Mouse (Mus musculus) midbrain, embryonic 13.5 days (tissue): Measurements from ENCODE around the gene Lcn8. TPM values are rescaled to one million over a fixed set of nuclear protein-coding genes. Genes with fewer than 3 reads are reported as not detected.

Source experiments
- ATAC-seq: fragments of 200-750 bp; cut with Nextera tagmentation; 2 replicates; pipeline ENCODE4 v1.8.0; 2017; ENCODE audit warnings: mild to moderate bottlenecking, moderate TSS enrichment, moderate library complexity
- H3K27ac ChIP-seq: fragments of 300-500 bp; sonication (generic); 2 replicates; pipeline ENCODE4 v1.5.1; 2015; ENCODE audit warnings: inconsistent platforms, mild to moderate bottlenecking, moderate library complexity
- H3K27me3 ChIP-seq: fragments of 300-500 bp; sonication (generic); 2 replicates; pipeline ENCODE4 v1.6.1; 2015; ENCODE audit warnings: mild to moderate bottlenecking, inconsistent platforms
- H3K36me3 ChIP-seq: fragments of 300-500 bp; sonication (generic); 2 replicates; pipeline ENCODE4 v1.6.1; 2015; ENCODE audit warnings: mild to moderate bottlenecking, inconsistent platforms
- H3K4me1 ChIP-seq: fragments of 300-500 bp; sonication (generic); replicated peaks from 2 replicates; pipeline ENCODE4 v1.6.1; 2015; ENCODE audit warnings: inconsistent platforms
- H3K4me2 ChIP-seq: fragments of 300-500 bp; sonication (generic); replicated peaks from 2 replicates; pipeline ENCODE4 v1.6.1; 2015; ENCODE audit warnings: moderate library complexity, mild to moderate bottlenecking, inconsistent platforms
- H3K4me3 ChIP-seq: fragments of 300-500 bp; sonication (generic); replicated peaks from 2 replicates; pipeline ENCODE4 v1.5.1; 2015; ENCODE audit warnings: mild to moderate bottlenecking, inconsistent platforms
- H3K9ac ChIP-seq: fragments of 300-500 bp; sonication (generic); replicated peaks from 2 replicates; pipeline ENCODE4 v1.6.1; 2015; ENCODE audit warnings: mild to moderate bottlenecking, inconsistent platforms
- H3K9me3 ChIP-seq: fragments of 300-500 bp; sonication (generic); 2 replicates; pipeline ENCODE4 v1.6.1; 2016; ENCODE audit warnings: mild to moderate bottlenecking, inconsistent platforms
- whole genome bisulfite sequencing: fragments of 180-500 bp; shearing (Covaris S2); methylation state at CpG from one replicate; pipeline ENCODE4 v1.1.7; 2015; 5-methylcytosine and 5-hydroxymethylcytosine counted together
- polyA plus RNA-seq: library from polyadenylated mRNA; unstranded; fragments of >200 nt; fragmentation: Nextera tagmentation; extraction: Ambion mirVana; gene quantifications from 2 replicates; pipeline ENCODE4 v1.2.1, GENCODE M21; 2015

Lcn8 gene
- polyA plus RNA-seq, 1 experiment from 2014 or later: not detected

DNA sequence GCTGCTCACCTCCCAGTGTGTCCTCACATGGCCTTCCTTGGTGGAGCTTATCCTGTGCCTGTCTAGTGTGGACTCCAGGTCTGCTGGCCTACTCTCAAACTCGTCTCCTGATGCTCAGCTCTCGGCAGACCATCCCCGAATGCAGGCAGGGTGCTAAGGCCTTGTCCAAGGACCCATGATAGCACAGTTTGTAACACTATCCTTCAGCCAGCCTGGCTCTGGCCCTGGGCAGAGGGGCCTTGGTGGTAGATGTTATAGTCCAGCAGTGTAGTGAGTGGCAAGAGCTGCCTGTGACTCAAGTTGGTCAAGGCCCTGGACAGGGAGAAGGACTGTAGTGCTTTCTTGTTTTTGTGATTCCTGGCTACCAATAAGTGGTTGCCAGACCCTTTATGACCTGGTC, 19.3 kb upstream of the Lcn8 start:
- Histone ChIP-seq H3K27ac (no peak overlapping the region), H3K4me3 (no peak overlapping the region), H3K36me3 (no peaks in the 10 kb centered on the region), H3K4me1 (no peaks in the 10 kb centered on the region), H3K4me2 (no peak overlapping the region), H3K9ac (no peak overlapping the region), H3K27me3 (no peaks in the 10 kb centered on the region), H3K9me3 (no peaks in the 10 kb centered on the region)
- 77% methylated on average over 3 of the region's 3 CpGs for WGBS
- no peak for ATAC-seq

DNA sequence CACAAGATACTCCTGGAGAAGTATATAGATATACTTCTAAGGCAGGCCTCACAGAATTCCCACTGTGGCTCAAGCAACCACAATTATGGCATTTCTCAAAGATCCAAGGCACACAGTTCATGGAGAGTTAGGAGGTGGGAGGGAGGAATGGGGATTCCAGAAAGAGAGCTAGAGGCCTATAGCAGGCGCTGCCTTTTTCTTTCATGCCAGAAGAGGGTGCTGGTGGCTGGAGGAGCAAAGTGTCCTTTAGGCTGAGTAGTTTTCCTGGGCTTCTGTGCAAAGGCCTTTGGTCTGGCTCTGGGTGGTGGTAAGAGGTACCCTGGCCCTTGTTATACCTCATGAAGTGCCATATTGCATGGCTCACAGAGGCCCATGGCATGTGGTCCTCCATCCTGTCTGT, 18.9 kb upstream of the Lcn8 start:
- H3K4me1 ChIP-seq: no peaks in the 10 kb centered on the region
- no peak for ATAC-seq
- 38% methylated on average over 1 of the region's 1 CpGs for WGBS
- H3K9me3 ChIP-seq: no peaks in the 10 kb centered on the region
- H3K27me3 ChIP-seq: no peaks in the 10 kb centered on the region
- no peak overlapping the region for H3K4me2 ChIP-seq
- H3K36me3 ChIP-seq: no peaks in the 10 kb centered on the region
- no peak overlapping the region for H3K27ac ChIP-seq
- H3K4me3 ChIP-seq: no peak overlapping the region
- no peak overlapping the region for H3K9ac ChIP-seq

DNA sequence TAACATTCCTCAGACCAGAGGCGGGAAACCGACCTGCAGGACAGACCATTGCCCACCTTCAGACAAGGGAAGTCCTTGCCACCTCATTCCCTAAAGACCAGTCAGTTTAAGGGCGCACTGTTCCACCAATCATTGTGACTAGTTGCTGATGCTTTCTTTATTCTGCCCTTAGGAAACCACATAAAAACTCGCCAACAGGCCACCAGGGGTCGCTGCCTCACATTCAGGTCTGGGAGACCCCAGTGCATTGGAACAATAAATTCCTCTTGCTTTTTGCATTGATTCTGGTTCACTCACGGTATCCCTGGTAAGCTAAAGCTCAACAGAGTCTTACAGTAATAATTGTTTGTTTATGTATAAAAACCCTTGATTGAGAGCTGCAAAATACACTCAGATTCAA, 13.0 kb upstream of the Lcn8 start:
- H3K4me2 ChIP-seq: no peak overlapping the region
- no peak overlapping the region for H3K9ac ChIP-seq
- H3K27ac ChIP-seq: no peak overlapping the region
- no peaks in the 10 kb centered on the region for H3K9me3 ChIP-seq
- no peaks in the 10 kb centered on the region for H3K36me3 ChIP-seq
- no peaks in the 10 kb centered on the region for H3K4me1 ChIP-seq
- 24% methylated on average over 6 of the region's 6 CpGs for WGBS
- ATAC-seq: no peak
- H3K4me3 ChIP-seq: no peak overlapping the region
- no peaks in the 10 kb centered on the region for H3K27me3 ChIP-seq

DNA sequence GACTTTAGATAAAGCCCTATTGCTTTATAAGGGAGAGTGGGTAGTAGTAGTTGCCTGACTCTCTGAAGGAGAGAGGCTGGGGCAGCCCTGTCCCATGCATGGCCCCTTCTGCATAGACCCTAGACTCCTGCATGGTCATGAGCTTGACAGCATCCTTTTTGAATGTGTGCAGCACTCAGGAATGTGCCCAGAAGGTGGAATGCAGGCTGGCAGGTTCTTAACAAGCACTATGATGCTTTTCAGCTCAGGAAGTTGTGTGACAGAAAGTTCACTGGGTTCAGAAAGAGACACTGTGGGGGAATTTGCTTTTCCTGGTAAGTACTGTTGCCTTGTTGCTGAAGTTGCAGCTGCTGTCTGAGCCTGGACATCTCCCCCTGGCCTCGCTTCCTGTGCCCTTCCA, 1.6 kb downstream of the Lcn8 start:
- Histone ChIP-seq H3K4me1 (no peaks in the 10 kb centered on the region), H3K9me3 (no peaks in the 10 kb centered on the region), H3K27ac (no peak overlapping the region), H3K27me3 (no peaks in the 10 kb centered on the region), H3K9ac (no peak overlapping the region), H3K4me3 (no peak overlapping the region), H3K36me3 (no peaks in the 10 kb centered on the region), H3K4me2 (no peak overlapping the region)
- 68% methylated on average over 1 of the region's 1 CpGs for WGBS
- ATAC-seq: no peak

DNA sequence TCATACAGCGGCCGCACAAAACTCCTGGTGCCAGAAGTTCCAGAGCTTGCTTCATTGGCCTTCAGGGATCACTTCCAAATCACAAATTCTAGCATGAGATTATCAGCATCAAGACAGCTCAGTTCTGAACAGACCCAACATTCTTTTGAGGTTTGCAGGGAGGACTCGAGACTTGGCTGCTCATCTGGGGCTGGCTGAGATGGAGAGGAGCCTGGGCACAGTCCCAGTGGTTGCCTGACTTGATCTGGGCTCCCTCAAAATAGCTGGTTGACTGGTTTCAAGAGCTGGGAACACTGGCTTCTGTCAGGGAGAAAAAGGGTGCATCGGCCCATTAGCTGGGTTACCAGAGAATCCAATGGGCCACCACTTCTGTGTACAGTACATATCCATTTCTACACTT, 3.8 kb downstream of the Lcn8 start:
- no peak overlapping the region for H3K27ac ChIP-seq
- no peak for ATAC-seq
- no peaks in the 10 kb centered on the region for H3K36me3 ChIP-seq
- no peaks in the 10 kb centered on the region for H3K4me1 ChIP-seq
- no peaks in the 10 kb centered on the region for H3K27me3 ChIP-seq
- no peak overlapping the region for H3K4me2 ChIP-seq
- H3K9me3 ChIP-seq: no peaks in the 10 kb centered on the region
- no peak overlapping the region for H3K9ac ChIP-seq
- no peak overlapping the region for H3K4me3 ChIP-seq
- 85% methylated on average over 4 of the region's 4 CpGs for WGBS

DNA sequence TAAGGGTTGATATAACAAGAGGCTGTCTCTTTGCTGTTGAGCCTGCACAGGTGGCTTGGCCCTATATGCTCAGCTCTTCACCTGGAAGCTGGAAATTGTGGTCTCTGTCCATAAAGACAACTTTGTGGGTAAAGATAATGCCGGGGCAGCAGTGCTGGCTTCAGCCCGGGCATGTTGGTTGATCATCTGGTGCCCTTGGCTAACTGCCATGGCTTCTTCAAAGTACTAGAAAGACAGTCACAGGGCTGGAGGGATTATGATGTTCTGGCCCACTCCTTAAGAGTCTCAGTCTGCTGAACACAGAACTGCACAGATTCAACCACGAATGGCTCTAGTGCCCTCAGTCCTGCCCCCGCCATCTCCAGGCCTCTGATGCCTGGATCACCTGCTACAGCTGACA, 4.3 kb downstream of the Lcn8 start:
- ATAC-seq: no peak
- Histone ChIP-seq H3K9ac (no peak overlapping the region), H3K27me3 (no peaks in the 10 kb centered on the region), H3K27ac (no peak overlapping the region), H3K4me2 (no peak overlapping the region), H3K4me3 (no peak overlapping the region), H3K9me3 (no peaks in the 10 kb centered on the region), H3K36me3 (no peaks in the 10 kb centered on the region), H3K4me1 (no peaks in the 10 kb centered on the region)
- 91% methylated on average over 4 of the region's 4 CpGs for WGBS

DNA sequence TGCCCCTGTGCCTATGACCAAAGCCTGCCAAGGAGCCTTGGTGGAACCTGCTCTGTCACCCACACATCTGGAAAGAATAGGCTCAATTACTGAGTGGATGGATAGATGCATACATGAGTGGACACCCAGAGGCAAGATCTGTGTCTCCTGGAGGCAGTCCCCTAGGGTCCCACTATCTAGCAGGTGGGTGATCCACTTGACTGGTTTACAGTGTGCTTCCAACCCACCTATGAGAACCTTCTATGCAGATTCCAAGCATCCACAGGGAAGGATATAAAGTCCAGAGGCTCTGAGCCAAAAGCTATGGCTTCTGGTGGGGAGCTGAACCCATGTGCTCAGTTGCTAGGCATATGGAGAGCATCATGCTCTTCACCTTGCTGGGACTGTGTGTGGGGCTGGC, 4.7 kb downstream of the Lcn8 start, which contains the start of gene Lcn5:
TSS of gene Lcn5 (plus strand) at position 301 of the 400 bp plus-strand sequence.
- ATAC-seq: no peak
- no peak within 1 kb of the TSS for H3K27ac ChIP-seq

DNA sequence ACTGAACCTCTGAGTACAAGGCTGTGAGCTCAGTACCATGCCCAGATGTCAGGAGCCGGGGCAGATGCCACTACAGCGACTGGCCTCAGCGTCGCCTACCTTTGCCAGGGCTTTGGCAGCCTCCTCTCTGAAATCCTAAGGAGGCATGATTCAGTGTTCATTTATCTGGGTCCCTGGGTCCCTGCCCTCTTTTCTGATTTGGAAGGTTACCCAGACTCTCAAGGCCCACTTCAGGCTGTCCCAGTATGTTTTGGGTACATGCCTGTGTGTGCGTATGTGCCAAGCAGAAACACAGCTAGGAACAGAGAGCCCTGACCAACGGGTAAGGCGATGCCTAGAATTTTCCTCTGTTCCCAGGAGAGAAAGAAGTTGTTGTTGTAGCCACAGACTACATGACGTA, 7.4 kb downstream of the Lcn8 start:
- Histone ChIP-seq H3K9ac (no peak overlapping the region), H3K9me3 (no peaks in the 10 kb centered on the region), H3K27ac (no peak overlapping the region), H3K36me3 (no peaks in the 10 kb centered on the region), H3K4me3 (no peak overlapping the region), H3K4me1 (no peaks in the 10 kb centered on the region), H3K27me3 (no peaks in the 10 kb centered on the region), H3K4me2 (no peak overlapping the region)
- WGBS: 90% methylated on average over 8 of the region's 8 CpGs
- ATAC-seq: no peak

More for the DNA sequence above, 4.7 kb downstream of the Lcn8 start, which contains the start of gene Lcn5:
- H3K4me2 ChIP-seq: no peak within 1 kb of the TSS
- no peaks in the 10 kb centered on the region for H3K36me3 ChIP-seq
- H3K9ac ChIP-seq: no peak within 1 kb of the TSS
- H3K4me3 ChIP-seq: no peak within 1 kb of the TSS
- no peaks in the 10 kb centered on the region for H3K9me3 ChIP-seq
- no peaks in the 10 kb centered on the region for H3K27me3 ChIP-seq
- no peaks in the 10 kb centered on the region for H3K4me1 ChIP-seq

DNA sequence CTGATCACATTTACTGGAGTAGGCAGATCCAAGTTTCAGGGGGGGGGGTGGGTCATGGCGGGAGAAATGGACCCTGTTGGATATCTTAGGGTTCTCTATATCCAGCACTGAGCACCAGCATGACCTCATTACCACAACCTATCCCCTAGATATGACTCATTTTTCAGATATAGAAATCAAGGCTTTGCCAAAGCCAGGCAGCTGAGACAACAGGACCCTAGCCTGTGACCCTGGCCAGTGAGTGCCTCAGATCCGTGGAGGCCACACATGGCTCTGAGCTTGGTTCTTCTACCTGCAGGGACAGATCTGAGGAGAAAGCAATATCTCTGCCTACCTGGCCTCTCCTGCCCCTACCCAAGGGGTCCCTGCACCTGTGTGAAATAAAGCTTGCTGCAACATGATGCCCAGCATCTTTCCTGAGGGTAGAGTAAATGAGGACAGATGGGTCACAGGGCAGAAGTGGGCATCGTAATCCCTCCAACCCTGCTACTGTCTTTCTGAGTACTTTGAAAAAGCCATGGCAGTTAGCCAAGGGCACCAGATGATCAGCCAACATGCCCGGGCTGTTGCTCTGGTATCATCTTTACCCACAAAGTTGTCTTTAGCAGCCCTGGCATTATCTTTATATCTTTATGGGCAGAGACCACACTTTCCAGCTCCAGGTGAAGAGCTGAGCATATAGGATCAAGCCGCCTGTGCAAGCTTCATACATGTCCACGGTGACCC, 8.5 kb downstream of the Lcn8 start:
- no peak overlapping the region for H3K27ac ChIP-seq
- no peak for ATAC-seq
- no peak overlapping the region for H3K4me3 ChIP-seq
- H3K27me3 ChIP-seq: no peaks in the 10 kb centered on the region
- no peaks in the 10 kb centered on the region for H3K9me3 ChIP-seq
- no peak overlapping the region for H3K4me2 ChIP-seq
- no peaks in the 10 kb centered on the region for H3K4me1 ChIP-seq
- no peak overlapping the region for H3K9ac ChIP-seq
- WGBS: 85% methylated on average over 6 of the region's 6 CpGs
- no peaks in the 10 kb centered on the region for H3K36me3 ChIP-seq

DNA sequence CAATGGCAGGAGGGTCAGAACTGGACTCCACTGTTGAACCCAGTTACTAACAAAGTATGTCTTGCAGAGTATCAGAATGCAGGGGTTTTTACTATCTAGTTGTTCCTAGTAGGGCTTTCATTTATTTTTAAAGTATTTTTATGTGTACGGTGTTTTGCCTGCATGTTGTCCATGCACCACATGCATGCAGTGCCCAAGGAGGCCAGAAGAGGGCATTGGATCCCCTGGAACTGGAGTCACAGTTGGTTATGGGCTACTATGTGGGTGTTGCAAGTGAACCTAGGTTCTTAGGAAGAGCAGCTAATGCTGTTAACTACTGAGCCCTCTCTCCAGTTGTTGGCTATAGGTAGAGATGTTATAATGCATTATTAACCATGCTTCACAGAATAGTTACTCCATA, 10.6 kb downstream of the Lcn8 start:
- no peaks in the 10 kb centered on the region for H3K36me3 ChIP-seq
- no peaks in the 10 kb centered on the region for H3K4me1 ChIP-seq
- H3K4me2 ChIP-seq: no peak overlapping the region
- H3K27me3 ChIP-seq: no peaks in the 10 kb centered on the region
- H3K4me3 ChIP-seq: no peak overlapping the region
- H3K9ac ChIP-seq: no peak overlapping the region
- H3K9me3 ChIP-seq: no peaks in the 10 kb centered on the region
- no peak overlapping the region for H3K27ac ChIP-seq
- no peak for ATAC-seq
- 76% methylated on average over 1 of the region's 1 CpGs for WGBS

DNA sequence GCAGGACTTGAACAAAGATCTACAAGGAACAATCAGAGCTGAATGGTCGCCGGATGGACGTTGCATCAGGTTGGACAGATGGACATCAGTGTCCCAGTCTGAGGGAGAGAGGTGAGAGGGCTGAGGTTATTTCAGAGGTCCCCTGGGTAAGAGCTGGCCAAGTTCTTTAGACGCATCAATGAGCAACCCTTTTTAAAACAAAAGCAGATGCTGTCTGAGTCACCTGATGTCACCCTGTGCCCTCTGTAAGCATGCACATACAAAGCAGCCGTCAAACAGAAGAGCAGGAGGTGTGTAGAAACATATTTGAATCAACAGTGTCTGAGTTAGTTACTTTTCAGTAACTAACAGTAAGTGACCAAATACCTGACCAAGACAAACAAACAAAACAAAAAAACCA, 11.2 kb downstream of the Lcn8 start:
- Histone ChIP-seq H3K4me3 (no peak overlapping the region), H3K4me1 (no peaks in the 10 kb centered on the region), H3K9ac (no peak overlapping the region), H3K27ac (no peak overlapping the region), H3K27me3 (no peaks in the 10 kb centered on the region), H3K4me2 (no peak overlapping the region), H3K36me3 (no peaks in the 10 kb centered on the region), H3K9me3 (no peaks in the 10 kb centered on the region)
- 83% methylated on average over 5 of the region's 5 CpGs for WGBS
- no peak for ATAC-seq

DNA sequence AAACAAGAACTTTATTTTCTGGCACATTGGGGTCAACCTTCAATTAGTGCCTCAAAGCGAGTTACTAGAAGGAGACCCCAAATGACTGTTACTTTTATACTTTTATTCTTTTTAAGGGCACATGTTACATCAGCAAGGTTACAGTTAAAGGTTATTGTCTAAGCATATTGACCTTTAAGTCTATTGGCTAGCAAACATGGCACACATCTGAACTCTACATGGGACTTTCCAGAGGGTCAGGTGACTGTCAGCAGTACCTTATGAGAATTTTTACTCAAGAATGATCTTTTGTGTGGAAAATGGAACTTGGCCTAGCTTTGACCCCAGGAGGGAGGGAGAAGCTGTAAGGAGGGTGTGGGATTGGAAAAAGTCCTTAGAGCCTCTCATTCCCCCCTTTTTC, 13.6 kb downstream of the Lcn8 start:
- no peaks in the 10 kb centered on the region for H3K9me3 ChIP-seq
- WGBS: 71% methylated on average over 1 of the region's 1 CpGs
- H3K36me3 ChIP-seq: no peaks in the 10 kb centered on the region
- ATAC-seq: no peak
- H3K9ac ChIP-seq: no peak overlapping the region
- no peak overlapping the region for H3K4me3 ChIP-seq
- no peak overlapping the region for H3K4me2 ChIP-seq
- H3K4me1 ChIP-seq: no peaks in the 10 kb centered on the region
- no peak overlapping the region for H3K27ac ChIP-seq
- no peaks in the 10 kb centered on the region for H3K27me3 ChIP-seq

DNA sequence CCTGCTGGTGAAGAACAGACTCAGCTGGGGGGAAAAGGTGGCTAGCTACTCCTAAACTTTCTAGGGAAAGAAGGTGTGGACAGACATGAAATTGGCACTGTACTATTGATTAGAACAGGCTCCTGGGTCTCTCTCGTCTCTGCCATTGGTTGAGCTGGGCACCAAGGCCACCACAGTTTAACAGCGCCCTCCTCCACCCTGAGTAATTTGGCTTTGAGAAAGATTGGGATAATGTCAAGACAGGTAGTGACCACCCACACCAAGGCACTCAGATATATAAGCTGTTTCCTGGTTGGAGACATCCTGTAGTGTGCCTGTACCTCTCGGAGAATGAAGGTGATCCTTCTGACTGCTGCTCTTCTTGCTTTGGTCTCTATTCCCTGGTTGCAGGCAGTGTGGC, 23.6 kb downstream of the Lcn8 start, which contains the start of gene Lcn6:
TSS of gene Lcn6 (plus strand) at position 301 of the 400 bp plus-strand sequence.
- Histone ChIP-seq H3K4me3 (no peak within 1 kb of the TSS), H3K36me3 (no peaks in the 10 kb centered on the region), H3K27ac (no peak within 1 kb of the TSS), H3K9me3 (no peaks in the 10 kb centered on the region), H3K4me2 (no peak within 1 kb of the TSS), H3K27me3 (no peaks in the 10 kb centered on the region), H3K4me1 (no peaks in the 10 kb centered on the region), H3K9ac (no peak within 1 kb of the TSS)
- 93% methylated on average over 3 of the region's 3 CpGs for WGBS
- ATAC-seq: no peak
